Mouse (Mus musculus): ENCODE data around the gene Trip11.

DNA sequence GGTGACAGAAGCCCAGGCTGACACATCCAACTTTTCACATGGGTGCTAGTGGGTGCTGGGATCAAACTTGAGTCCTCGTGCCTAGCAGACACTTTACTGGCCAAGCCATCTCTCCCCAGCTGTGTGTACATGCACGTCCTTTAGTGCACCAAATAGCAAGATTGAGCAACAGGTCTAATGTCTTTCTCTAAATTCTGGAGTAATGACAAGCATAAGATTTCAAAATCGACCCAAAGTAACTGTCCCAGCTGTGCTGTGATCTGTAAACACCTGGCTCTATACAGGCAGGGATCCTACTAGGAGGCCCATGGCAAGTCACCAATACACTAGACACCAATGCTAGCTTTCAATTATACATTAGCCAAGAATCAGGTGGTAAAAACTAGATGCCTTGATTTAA, 112.0 kb downstream of the Trip11 start:
- TF ChIP-seq CTCF (conservative IDR thresholded peaks at IDR 0.05 in 1 of 2, IDR thresholded peaks at IDR 0.05 in 1 of 2; ENCODE audit: low read depth in 2 of 2, low read length in 2 of 2) (no peak), MEF2A (IDR thresholded peaks at IDR 0.05; ENCODE audit: borderline replicate concordance, low read depth, low read length) (no peak), UBTF (IDR thresholded peaks at IDR 0.05; ENCODE audit: low read depth, low read length) (no peak), PAX5 (IDR thresholded peaks at IDR 0.05; ENCODE audit: low read length) (no peak), MAZ (IDR thresholded peaks at IDR 0.05; ENCODE audit: low read depth, low read length) (no peak)
